Mouse (Mus musculus): ENCODE results near the gene Yipf2.
"Not testable (repeated sequence)": the region's sequence is repeated elsewhere in the genome, so short reads cannot be mapped to it uniquely, and the experiment has no call there.

Gene Yipf2

DNA sequence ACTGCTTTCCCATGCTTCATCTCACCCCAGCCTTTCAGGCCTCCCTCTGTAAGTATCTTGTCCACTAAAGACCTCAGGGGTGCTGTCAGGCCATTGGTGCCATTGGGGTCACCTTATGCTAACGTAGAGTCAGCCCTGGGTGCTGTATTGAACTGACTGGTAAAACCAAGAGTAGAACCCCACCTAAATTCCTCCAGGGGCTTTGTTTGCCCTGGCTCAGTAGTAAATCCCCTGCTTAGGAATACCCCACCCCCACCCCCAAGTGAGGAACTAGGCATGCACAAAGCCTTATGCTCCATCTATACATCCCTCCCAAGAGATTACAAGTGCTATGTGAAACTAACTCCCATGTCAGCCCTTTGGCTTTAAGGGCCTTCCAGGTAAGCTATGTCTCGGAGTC lies 35.1 kb downstream of the Yipf2 start:
- no peak for DNase-seq (ENCODE audit: low spot score in 2 of 2)

DNA sequence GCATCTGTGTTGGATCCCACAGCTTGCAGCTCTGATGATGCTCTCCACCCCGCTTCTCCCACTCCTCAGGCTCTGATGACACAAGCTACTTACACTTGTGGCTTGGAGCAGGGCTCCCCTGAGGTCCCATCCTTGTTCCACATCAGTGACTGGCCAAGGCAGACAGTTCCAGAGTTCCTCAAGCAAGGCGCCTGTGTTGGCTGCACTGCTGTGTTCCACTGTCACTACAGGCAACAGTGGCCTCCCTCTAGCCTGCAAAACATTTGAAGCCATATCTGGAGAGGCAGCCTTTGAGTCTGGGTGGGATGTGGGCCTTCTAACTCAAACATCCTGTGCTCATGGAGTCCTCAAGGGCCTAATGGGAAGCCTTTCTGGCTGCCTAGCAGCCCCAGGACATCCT lies 35.6 kb downstream of the Yipf2 start:
- no peak for DNase-seq (ENCODE audit: low spot score in 2 of 2)

DNA sequence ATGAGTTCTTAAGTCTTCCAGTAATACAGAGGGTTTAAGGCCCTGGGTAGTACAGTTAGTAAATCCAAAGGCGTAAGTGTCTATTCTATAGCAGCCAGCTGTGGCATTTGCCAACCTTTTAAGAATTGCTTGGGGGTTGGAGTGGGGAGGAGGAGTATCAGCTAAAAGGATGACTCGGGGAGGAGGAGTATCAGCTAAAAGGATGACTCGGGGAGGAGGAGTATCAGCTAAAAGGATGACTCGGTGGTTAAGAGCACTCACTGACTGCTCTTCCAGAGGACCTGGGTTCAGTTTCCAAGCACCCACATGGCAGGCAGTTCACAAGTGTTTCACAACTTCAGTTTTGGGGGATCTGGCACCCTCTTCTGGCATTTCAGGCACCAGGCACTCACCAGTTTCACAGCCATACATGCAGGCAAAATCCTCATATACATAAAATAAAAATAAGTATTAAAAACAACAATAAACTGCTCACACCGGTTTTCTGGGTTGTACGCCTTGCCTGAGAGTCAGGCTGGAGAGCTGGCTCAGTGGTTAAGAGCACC lies 37.4 kb downstream of the Yipf2 start:
- no peak for DNase-seq (ENCODE audit: low spot score in 2 of 2)

DNA sequence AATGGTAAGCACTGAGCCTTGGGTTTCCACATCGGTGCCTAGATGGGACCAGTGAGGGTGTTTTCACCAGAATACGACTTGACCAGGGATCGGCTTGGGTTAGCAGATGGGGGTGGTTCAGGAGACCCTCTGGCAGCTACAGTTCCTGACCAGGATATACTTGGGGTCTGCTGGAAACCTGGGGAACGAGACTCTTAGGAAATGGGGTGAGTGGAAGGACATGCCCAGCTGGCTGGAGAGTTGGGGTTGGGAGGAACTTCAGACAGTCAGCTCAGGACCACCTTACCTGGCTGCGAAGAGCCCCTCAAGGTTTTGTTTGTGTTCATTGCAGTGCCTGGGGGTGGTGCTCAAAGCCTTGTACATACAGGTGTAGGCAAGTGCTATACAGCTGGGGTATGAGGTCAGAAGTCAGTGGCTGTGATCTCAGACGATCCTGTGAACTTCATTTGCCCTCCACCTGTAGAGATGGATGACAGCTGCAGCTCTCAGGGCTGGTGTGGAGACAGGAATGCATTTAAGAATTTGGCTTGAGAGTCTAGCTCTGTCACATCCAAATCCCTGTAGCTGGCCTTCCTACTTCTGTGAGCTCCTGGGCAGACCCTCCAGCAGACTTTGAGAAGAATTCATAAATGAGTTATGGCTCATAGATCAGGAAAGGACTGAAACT lies 38.9 kb downstream of the Yipf2 start:
- no peak for DNase-seq (ENCODE audit: low spot score in 2 of 2)

DNA sequence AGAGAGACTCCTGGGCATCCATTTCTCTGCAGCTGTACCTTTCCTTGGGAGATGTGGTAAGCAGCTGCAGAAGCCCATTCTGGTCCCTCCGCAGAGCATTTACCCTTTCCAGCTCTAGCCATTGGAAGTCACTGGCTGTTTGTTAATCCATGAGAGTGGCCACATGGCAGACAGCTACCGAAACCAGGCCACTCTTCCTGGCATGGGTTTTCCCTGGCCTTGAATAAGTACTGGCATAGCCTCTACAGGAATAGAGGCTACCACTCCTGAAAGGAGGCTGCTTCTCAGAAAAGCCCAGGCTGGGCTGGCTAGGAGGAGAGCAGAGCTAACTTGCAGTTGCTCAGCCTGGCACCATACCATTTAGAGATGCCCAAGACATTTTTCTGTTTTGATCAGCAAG lies 41.6 kb downstream of the Yipf2 start:
- DNase-seq (ENCODE audit: low spot score in 2 of 2), result no peak

DNA sequence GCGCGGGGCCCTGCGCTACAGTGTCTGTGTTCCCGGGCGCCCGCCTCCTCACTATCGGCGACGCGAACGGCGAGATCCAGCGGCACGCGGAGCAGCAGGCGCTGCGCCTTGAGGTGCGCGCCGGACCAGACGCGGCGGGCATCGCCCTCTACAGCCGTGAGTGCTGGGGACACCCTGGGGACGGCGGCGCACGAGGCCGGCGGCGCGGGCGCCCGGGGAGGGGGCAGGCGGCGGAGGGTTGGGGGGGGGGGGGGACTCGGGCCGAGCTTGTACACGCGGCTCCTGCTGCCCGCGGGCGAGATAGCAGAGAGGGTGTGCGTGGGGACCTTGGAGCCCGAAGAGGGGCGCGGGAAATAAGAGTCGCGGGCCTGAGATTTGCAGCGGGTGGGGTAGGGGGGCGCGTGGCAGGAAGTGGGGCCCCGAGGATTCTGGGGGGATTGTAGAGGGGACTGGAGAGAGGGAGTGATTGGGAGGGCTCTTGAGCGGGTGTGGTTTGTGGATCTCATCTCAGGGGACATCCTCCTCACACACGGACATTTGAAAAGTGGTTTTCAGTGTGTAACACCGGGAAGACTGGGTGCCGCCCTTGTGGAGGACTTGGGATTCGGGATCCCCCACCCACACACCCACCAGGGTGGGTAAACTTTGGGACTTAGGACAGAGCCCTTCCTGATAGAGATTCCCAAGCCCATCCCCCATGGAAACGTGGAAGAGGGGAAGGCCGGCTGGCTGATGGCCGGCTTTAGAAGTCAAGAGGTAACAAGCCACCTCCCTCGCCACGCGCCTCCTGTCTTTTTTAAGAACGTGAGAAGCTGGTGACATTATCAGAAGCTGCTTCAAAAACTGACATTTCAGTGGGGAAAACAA lies 45.3 kb downstream of the Yipf2 start:
- DNase-seq (ENCODE audit: low spot score in 2 of 2), result peak; percentile 44 to 45

DNA sequence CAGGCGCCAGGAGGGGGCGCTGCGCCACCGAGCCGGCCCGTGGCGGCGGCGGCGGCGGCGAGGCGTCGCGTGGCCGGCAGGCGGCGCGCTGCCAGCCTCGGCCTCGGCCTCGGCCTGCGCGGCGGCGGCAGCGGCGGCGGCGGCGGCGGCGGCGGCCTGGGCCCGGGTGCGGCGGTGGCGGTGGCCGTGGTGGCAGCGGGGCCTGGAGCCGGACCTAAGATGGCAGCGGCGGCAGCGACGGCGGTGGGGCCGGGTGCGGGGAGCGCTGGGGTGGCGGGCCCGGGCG lies 45.9 kb downstream of the Yipf2 start, which contains the start of gene Carm1:
TSS of gene Carm1 (plus strand) at position 106 of the 286 bp plus-strand sequence.
- no peak for DNase-seq (ENCODE audit: low spot score in 2 of 2)

DNA sequence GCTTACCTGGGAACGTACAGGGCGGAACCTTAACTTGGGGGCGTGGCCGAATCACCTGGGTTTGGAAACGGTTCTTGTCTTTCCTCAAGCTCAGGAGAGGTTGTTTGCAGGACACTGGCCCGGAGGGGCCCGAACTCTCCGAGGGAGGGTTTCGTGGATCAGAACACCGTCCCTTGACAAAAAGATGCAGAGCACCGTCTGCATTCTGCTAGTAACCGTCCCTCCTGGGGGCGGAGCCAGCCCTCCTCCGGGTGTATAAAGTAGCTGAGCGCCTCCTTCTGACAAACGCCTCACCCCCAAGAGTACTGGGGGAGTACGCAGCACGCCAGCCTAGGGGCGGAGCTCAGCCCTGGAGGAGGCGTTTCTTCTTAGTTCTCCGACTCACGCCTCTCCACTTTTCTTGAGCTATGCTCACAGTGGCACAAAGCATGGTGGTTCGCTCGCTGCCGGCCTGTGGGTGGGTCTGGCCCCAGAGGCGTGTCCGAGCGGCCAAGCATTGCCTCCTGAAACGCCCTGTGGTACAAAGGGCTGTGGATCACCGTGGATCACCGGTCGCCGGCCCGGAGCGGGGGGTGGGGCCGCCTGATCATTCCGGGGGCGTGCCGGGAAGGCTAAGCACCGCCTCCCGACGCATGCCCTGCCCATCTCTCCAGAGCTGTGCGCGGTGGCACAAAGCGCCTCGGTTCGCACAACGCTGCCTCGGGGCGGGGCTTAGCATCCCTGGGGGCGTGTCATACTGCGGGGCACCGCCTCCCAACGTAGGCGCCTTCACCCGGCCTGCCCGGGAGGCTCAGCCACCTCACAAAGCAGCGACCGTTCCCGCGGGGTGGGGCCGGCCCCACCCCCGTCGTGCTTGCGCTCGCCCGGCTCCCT lies 46.5 kb downstream of the Yipf2 start:
- peak; percentile 98 to 99 for DNase-seq (ENCODE audit: low spot score in 2 of 2)

DNA sequence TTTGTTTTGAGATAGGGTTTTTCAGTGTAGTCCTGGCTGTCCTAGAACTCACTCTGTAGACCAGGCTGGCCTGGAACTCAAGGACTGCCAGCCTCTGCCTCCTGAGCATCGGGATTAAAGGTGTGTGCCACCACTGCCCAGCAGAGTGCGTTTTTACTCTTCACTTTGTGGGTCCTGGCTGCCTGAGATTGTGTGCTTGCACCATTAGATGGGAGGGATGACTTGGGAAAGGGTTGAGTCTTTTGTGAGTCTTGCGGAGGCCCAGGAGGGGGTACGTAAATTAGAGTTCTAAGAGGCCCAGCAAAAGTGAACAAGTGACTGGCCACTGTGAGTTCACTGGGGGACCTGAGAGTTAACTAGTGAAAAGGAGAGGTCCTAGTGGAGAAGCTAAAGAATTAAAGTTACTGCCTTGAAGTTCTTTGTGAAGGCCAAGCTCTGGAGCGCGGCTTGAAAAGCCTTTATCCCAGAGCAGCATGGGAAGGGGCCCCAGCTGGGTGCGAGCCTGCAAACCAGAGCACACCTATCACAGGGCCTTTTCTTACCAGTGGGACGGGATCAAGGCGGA lies 47.2 kb downstream of the Yipf2 start:
- no peak for DNase-seq (ENCODE audit: low spot score in 2 of 2)

DNA sequence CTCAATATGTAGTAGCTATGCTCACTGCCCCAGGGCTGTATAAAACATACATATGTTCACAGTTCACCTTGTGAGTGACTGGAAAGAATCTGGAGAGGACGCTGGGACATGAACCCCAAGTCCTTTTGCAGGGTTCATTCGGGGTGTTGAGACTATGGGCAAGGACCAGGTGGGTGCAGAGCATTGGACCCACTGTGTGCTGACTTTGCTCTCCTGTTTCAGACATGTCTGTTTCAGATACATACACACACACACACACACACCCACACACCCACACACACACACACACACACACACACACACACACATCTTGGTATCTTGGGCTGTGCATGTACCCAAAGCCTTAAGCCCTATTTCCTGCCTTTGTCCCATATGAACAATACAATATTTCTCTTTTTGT lies 50.6 kb downstream of the Yipf2 start:
- DNase-seq (ENCODE audit: low spot score in 2 of 2), result not testable (repeated sequence)

DNA sequence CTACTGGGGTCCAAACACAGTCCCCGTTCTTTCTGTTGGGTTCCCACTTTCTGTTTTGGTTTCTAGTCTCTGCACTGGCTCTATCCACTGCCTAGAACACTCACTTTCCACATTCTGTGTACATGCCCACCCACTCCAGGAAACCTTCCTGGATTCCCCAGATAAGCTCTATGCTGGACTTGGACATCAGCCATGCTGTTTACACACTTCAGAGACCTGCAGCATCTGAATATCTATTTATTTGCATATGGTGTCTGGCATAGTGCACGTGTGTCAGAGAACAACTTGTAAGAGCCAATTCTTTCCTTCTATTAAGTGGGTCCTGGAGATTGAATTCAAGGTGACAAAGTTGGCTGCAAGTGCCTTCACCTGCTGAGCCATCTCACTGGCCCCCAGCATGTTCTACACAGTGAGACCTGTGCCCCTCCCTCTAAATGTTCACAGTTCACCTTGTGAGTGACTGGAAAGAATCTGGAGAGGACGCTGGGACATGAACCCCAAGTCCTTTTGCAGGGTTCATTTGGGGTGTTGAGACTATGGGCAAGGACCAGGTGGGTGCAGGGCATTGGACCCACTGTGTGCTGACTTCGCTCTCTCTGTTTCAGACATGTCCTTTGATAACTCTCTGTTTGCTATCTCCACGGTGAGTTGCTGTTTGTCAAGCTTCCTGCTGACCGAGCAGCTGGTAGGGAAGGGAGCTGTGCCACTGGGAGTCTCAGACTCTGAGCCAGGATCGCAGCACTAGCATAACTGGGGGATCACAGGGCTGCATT lies 52.5 kb downstream of the Yipf2 start:
- no peak for DNase-seq (ENCODE audit: low spot score in 2 of 2)

Measured in frontal cortex, postnatal 14 days (tissue).